Mouse (Mus musculus) megakaryocyte, embryonic 14.5 days (primary cell): ENCODE data around the gene Sh3pxd2a.

Experiments used
- FLI1 ChIP-seq: IDR thresholded peaks from 2 replicates; pipeline ENCODE4 v1.6.1; 2012; ENCODE audit warnings: low read length, inconsistent platforms, mixed read lengths
- GATA1 ChIP-seq: IDR thresholded peaks from 3 replicates; pipeline ENCODE4 v1.6.1; 2012; ENCODE audit warnings: mixed read lengths, low read length, inconsistent platforms, borderline replicate concordance

DNA sequence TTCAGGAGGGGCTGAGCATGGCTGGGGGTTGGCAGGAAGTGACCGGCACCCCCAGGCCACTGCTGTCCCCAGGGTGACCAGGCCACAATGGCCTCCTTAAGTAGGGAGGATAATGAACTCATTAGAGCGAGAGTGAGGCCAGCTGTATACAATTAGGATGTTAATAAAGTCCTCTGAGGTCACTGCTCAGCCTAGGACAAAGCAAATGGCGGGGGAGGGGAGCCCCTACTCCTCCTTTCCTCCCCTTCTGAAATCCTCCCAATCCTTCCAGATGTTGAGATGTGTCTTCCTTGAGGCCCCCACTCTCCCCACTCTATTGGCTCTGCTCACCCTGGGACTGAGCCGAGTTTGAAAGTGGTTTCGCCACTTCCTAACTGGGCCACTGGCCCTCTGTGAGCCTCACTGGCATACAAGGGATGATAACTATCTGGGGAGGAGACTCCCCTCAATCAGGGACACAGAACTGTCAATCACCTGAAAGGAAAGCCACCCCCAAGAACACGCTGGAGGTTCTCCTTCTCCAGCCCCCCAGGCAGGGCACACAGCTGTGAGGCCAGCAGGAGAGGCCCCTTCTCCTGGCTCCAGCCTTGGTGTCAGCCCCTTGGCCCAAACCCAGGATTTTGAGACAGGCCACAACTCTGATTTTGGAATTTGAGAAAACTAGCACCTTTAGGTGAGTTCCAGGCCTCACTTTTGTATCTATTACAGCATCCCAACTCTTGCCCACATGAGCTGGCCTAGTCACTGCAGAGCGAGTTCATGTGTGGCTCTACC, 172.7 kb downstream of the Sh3pxd2a start:
- TF ChIP-seq GATA1 (no peak), FLI1 (no peak)
